Mouse (Mus musculus) liver, adult 2 months (tissue): Measurements from ENCODE around the gene Hspa1l.

ENCODE experiments used
- CTCF ChIP-seq: fragments of 200-500 bp; IDR thresholded peaks from 2 replicates; pipeline ENCODE4 v1.5.1; 2011; ENCODE audit warnings: low read depth, low read length, control low read depth
- POLR2A ChIP-seq: fragments of 200-500 bp; IDR thresholded peaks from 2 replicates; pipeline ENCODE4 v1.6.1; 2011; ENCODE audit warnings: low read length, control low read depth; ENCODE audit not compliant: insufficient read depth; ENCODE audit errors: extremely low read depth

DNA sequence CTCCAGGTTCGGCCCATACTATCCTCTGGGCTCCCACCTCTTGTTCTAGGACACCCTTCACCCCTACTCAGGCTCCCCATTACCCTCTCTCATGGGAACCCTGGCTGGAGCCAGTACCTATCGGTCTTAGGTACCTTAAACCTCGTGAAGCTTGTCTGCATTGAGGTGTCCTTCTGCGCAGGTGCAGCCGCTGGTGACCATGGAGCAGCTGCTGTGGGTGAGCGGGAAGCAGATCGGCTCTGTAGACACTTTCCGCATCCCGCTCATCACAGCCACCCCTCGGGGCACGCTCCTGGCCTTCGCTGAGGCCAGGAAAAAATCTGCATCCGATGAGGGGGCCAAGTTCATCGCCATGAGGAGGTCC is 40.8 kb upstream of the Hspa1l start:
- TF ChIP-seq POLR2A, result no peak
- TF ChIP-seq CTCF, result no peak
